Mouse (Mus musculus): ENCODE data around the gene Pou2f2. TPM values are rescaled to one million over a fixed set of nuclear protein-coding genes. Genes with fewer than 3 reads are reported as not detected.
A peak's percentile ranks its signal among the peaks of the same experiment; 100 is the strongest.

Gene Pou2f2
- total and polyA plus RNA-seq, 3 experiments = 8.9 to 102 (median 46.1) TPM

GRCm38 (mm10) chr7:25196107-25196506 lies 16.6 kb upstream of the Pou2f2 start:
- DNase-seq (ENCODE audit: extremely low read depth) = no peak
- in situ Hi-C loops (cut with MboI; ENCODE audit: low pct_ligation_motif_present, low pct_unique_long_range_greater_than_20kb, low sequenced_read_pairs) (no loop called here), dilution Hi-C loops (cut with MboI; ENCODE audit: extremely low pct_ligation_motif_present, extremely low pct_unique_long_range_greater_than_20kb, low sequenced_read_pairs) (no loop called here)
- no peak overlapping the region for H3K4me3 ChIP-seq (replicated peaks in 1 of 3; ENCODE audit: low read depth in 2 of 3, low read length in 2 of 3, poor library complexity in 1 of 3)
- H3K27me3 ChIP-seq (replicated peaks) = no peaks in the 10 kb centered on the region
- no peak overlapping the region for H3K27ac ChIP-seq (ENCODE audit: insufficient read depth, low read depth)
- TF ChIP-seq MXI1 (IDR thresholded peaks at IDR 0.05; ENCODE audit: low read depth, low read length) (no peak), CHD2 (IDR thresholded peaks at IDR 0.05; ENCODE audit: low read length) (no peak), ETS1 (conservative IDR thresholded peaks at IDR 0.05; ENCODE audit: low read depth, low read length) (no peak), SIN3A (IDR thresholded peaks at IDR 0.05; ENCODE audit: low read length) (no peak), CHD1 (IDR thresholded peaks at IDR 0.05; ENCODE audit: low read depth, low read length) (no peak), RAD21 (IDR thresholded peaks at IDR 0.05; ENCODE audit: low read depth, low read length) (no peak)
- no peaks in the 10 kb centered on the region for H3K79me2 ChIP-seq (replicated peaks; ENCODE audit: control insufficient read depth, extremely low read depth, insufficient read depth, poor library complexity, severe bottlenecking)
- peaks cover 0 to 9% of the 10 kb centered on the region in 2 experiments for H3K36me3 ChIP-seq (replicated peaks in 1 of 2; ENCODE audit: control insufficient read depth in 1 of 2, insufficient read depth in 1 of 2, low read length in 1 of 2)
- no peak overlapping the region for H3K9ac ChIP-seq (ENCODE audit: insufficient read depth, low read depth)
- H3K4me2 ChIP-seq (ENCODE audit: insufficient read depth, low read depth, poor library complexity, severe bottlenecking) = no peak overlapping the region
- H3K4me1 ChIP-seq (ENCODE audit: control insufficient read depth in 1 of 2, insufficient read depth in 2 of 2) = peaks cover 0 to 4% of the 10 kb centered on the region in 2 experiments; a peak in 1 of 4 replicates
- no peaks in the 10 kb centered on the region for H3K9me3 ChIP-seq (replicated peaks; ENCODE audit: low read length)

GRCm38 (mm10) chr7:25195148-25195547 lies 15.6 kb upstream of the Pou2f2 start:
- H3K79me2 ChIP-seq (replicated peaks; ENCODE audit: control insufficient read depth, extremely low read depth, insufficient read depth, poor library complexity, severe bottlenecking) = no peaks in the 10 kb centered on the region
- dilution Hi-C loops (cut with MboI; ENCODE audit: extremely low pct_ligation_motif_present, extremely low pct_unique_long_range_greater_than_20kb, low sequenced_read_pairs) = no loop called here
- no peak overlapping the region for H3K27ac ChIP-seq (ENCODE audit: insufficient read depth, low read depth)
- no peaks in the 10 kb centered on the region for H3K9me3 ChIP-seq (replicated peaks; ENCODE audit: low read length)
- no peaks in the 10 kb centered on the region for H3K27me3 ChIP-seq (replicated peaks)
- peaks cover 0 to under 1% of the 10 kb centered on the region in 2 experiments for H3K36me3 ChIP-seq (replicated peaks in 1 of 2; ENCODE audit: control insufficient read depth in 1 of 2, insufficient read depth in 1 of 2, low read length in 1 of 2)
- H3K9ac ChIP-seq (ENCODE audit: insufficient read depth, low read depth) = no peak overlapping the region
- DNase-seq (ENCODE audit: extremely low read depth) = no peak
- no peak overlapping the region for H3K4me2 ChIP-seq (ENCODE audit: insufficient read depth, low read depth, poor library complexity, severe bottlenecking)
- H3K4me3 ChIP-seq (replicated peaks in 1 of 3; ENCODE audit: low read depth in 2 of 3, low read length in 2 of 3, poor library complexity in 1 of 3) = no peak overlapping the region
- in situ Hi-C loops (cut with MboI; ENCODE audit: low pct_ligation_motif_present, low pct_unique_long_range_greater_than_20kb, low sequenced_read_pairs) = no loop called here
- H3K4me1 ChIP-seq (ENCODE audit: control insufficient read depth in 1 of 2, insufficient read depth in 2 of 2) = peaks cover 0 to 4% of the 10 kb centered on the region in 2 experiments; a peak in 1 of 4 replicates
- TF ChIP-seq ZKSCAN1 (IDR thresholded peaks at IDR 0.05; ENCODE audit: borderline replicate concordance, low read depth, low read length) (no peak), JUND (conservative IDR thresholded peaks at IDR 0.05; ENCODE audit: low read depth, low read length) (no peak), CHD2 (IDR thresholded peaks at IDR 0.05; ENCODE audit: low read length) (no peak)

GRCm38 (mm10) chr7:25192110-25192509 lies 12.6 kb upstream of the Pou2f2 start:
- H3K27ac ChIP-seq (ENCODE audit: insufficient read depth, low read depth) = no peak overlapping the region
- in situ Hi-C loops (cut with MboI; ENCODE audit: low pct_ligation_motif_present, low pct_unique_long_range_greater_than_20kb, low sequenced_read_pairs) (no loop called here), dilution Hi-C loops (cut with MboI; ENCODE audit: extremely low pct_ligation_motif_present, extremely low pct_unique_long_range_greater_than_20kb, low sequenced_read_pairs) (no loop called here)
- no peaks in the 10 kb centered on the region for H3K9me3 ChIP-seq (replicated peaks; ENCODE audit: low read length)
- TF ChIP-seq MAZ (IDR thresholded peaks at IDR 0.05; ENCODE audit: low read depth, low read length) = no peak
- TF ChIP-seq MAFK (IDR thresholded peaks at IDR 0.05; ENCODE audit: insufficient replicate concordance, low read length) = no peak
- TF ChIP-seq UBTF (IDR thresholded peaks at IDR 0.05; ENCODE audit: low read depth, low read length) = no peak
- TF ChIP-seq USF1 (IDR thresholded peaks at IDR 0.05; ENCODE audit: low read depth, low read length) = peak; percentile 44
- TF ChIP-seq RAD21 (IDR thresholded peaks at IDR 0.05; ENCODE audit: low read depth, low read length) = no peak
- TF ChIP-seq USF2 (conservative IDR thresholded peaks at IDR 0.05; ENCODE audit: low read depth, low read length) = peak; percentile 44
- no peak for TF ChIP-seq ZC3H11A (IDR thresholded peaks at IDR 0.05; ENCODE audit: low read depth, low read length)
- no peak overlapping the region for H3K9ac ChIP-seq (ENCODE audit: insufficient read depth, low read depth)
- no peak overlapping the region for H3K4me3 ChIP-seq (replicated peaks in 1 of 3; ENCODE audit: low read depth in 2 of 3, low read length in 2 of 3, poor library complexity in 1 of 3)
- H3K36me3 ChIP-seq (replicated peaks in 1 of 2; ENCODE audit: control insufficient read depth in 1 of 2, insufficient read depth in 1 of 2, low read length in 1 of 2) = no peaks in the 10 kb centered on the region
- no peaks in the 10 kb centered on the region for H3K79me2 ChIP-seq (replicated peaks; ENCODE audit: control insufficient read depth, extremely low read depth, insufficient read depth, poor library complexity, severe bottlenecking)
- no peak overlapping the region for H3K4me2 ChIP-seq (ENCODE audit: insufficient read depth, low read depth, poor library complexity, severe bottlenecking)
- no peak for DNase-seq (ENCODE audit: extremely low read depth)
- no peaks in the 10 kb centered on the region for H3K27me3 ChIP-seq (replicated peaks)
- peaks cover 0 to 7% of the 10 kb centered on the region in 2 experiments; a peak in 3 of 4 replicates for H3K4me1 ChIP-seq (ENCODE audit: control insufficient read depth in 1 of 2, insufficient read depth in 2 of 2)
